Mouse (Mus musculus): Measurements from ENCODE around the gene Caskin2.

- no peak for TF ChIP-seq CTCF (IDR thresholded peaks at IDR 0.05; ENCODE audit: low read depth)
- TF ChIP-seq EP300 (optimal IDR thresholded peaks at IDR 0.05) = no peak
These were observed 24.3 kb upstream of the Caskin2 start for GRCm38 (mm10) chr11:115837606-115838345.

Data from stomach, postnatal 0 days (tissue).